Mouse (Mus musculus): ENCODE data around the gene Lonp1. TPM values are rescaled to one million over a fixed set of nuclear protein-coding genes. Genes with fewer than 3 reads are reported as not detected.
A peak's percentile ranks its signal among the peaks of the same experiment; 100 is the strongest.

Gene Lonp1
- polyA plus RNA-seq, 2 experiments, result 45.6 to 79.4 TPM

DNA sequence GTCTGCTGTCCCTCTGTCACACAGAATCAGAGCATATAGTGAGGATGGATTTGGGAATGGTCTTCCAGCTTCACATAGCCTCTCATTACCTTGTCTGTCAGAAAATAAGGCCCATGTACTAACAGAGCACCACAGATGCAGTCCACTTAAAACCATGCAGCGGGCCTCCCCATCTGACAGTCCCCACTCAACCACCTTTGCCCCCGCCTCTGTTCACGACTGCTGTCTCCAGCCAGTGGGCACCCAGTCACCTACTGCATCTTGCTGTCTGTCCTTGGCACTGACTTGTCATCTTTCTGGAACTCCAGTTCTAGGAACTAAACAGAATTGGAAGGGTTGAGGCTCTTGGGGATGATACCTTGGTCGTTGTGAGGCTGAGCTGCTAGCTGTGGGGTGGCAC lies 37.8 kb downstream of the Lonp1 start:
- DNase-seq (ENCODE audit: low spot score) (no peak), ATAC-seq (ENCODE audit: low FRiP score, low read depth) (no peak)
- Histone ChIP-seq H3K4me3 (replicated peaks; ENCODE audit: low read length) (no peak overlapping the region), H3K9ac (ENCODE audit: low read depth, low read length, severe bottlenecking) (no peak overlapping the region), H3K4me1 (ENCODE audit: control insufficient read depth, insufficient read depth, low read length) (peaks cover 15% of the 10 kb centered on the region), H3K27ac (replicated peaks; ENCODE audit: low read depth, low read length) (no peak overlapping the region), H3K27me3 (ENCODE audit: control insufficient read depth, insufficient read depth, low read length) (no peaks in the 10 kb centered on the region), H3K9me3 (ENCODE audit: control insufficient read depth, low read length) (no peaks in the 10 kb centered on the region), H3K36me3 (ENCODE audit: control insufficient read depth, insufficient read depth, low read length) (peaks cover 75% of the 10 kb centered on the region), H3K4me2 (replicated peaks; ENCODE audit: low read depth, low read length, severe bottlenecking) (no peak overlapping the region)
- TF ChIP-seq POLR2A (IDR thresholded peaks at IDR 0.05; ENCODE audit: borderline replicate concordance, extremely low read depth, insufficient read depth, insufficient read length), result no peak
- WGBS, result 96% methylated on average over 4 of the region's 4 CpGs

DNA sequence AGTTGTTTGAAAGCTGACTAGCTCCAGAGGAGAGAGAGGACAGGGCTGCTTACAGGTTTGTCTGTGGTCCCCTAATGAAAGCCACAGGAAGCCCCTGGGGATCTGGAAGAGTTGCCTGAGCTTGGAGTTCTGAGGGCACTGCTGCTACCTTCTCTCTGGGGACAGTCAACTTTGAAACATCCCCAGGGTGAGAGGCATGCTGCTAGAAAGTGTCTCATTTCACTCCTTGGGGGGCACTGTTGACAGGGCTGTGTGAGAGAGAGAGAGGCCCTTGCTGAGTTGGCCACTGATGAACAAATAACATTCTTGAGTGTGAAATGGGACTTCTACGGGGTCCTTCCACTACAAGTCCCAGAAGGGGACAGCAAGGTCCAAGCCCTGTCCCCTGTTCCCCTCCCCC lies 38.9 kb downstream of the Lonp1 start:
- Histone ChIP-seq H3K27ac (replicated peaks; ENCODE audit: low read depth, low read length) (no peak overlapping the region), H3K4me1 (ENCODE audit: control insufficient read depth, insufficient read depth, low read length) (peaks cover 23% of the 10 kb centered on the region), H3K9me3 (ENCODE audit: control insufficient read depth, low read length) (no peaks in the 10 kb centered on the region), H3K9ac (ENCODE audit: low read depth, low read length, severe bottlenecking) (no peak overlapping the region), H3K4me2 (replicated peaks; ENCODE audit: low read depth, low read length, severe bottlenecking) (no peak overlapping the region), H3K27me3 (ENCODE audit: control insufficient read depth, insufficient read depth, low read length) (no peaks in the 10 kb centered on the region), H3K36me3 (ENCODE audit: control insufficient read depth, insufficient read depth, low read length) (peaks cover 69% of the 10 kb centered on the region), H3K4me3 (replicated peaks; ENCODE audit: low read length) (no peak overlapping the region)
- DNase-seq (ENCODE audit: low spot score), result no peak
- ATAC-seq (ENCODE audit: low FRiP score, low read depth), result no peak
- no peak for TF ChIP-seq POLR2A (IDR thresholded peaks at IDR 0.05; ENCODE audit: borderline replicate concordance, extremely low read depth, insufficient read depth, insufficient read length)
- 55% methylated on average over 1 of the region's 1 CpGs for WGBS

DNA sequence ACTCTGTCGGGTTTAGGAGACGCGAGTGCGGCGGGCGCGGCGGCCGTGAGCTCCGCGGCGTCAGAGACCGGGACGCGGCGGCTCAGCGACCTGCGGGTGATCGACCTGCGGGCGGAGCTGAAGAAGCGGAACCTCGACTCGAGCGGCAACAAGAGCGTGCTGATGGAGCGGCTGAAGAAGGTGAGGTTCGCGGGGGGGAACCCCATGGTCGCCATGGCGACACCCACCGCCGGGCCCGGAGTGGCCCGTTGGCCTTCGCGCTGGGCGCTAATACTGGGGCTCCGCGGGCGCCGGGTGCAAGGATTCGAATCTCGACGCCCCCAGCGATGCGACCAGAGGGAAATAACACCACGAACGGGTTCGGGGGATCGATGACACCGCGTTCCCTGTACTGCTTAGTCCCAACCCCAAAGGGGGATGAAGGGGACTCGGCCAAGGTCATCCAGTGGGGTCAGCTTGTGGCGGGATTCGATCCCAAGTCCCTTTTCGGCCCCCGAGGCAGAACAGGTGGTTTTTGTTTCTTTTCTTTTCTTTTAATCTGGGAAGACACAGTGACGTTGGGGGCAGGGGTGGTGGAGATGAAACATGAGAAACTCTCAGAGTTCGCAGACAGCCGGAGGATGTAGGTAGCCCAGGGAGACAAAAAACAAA lies 41.4 kb downstream of the Lonp1 start:
- H3K9ac ChIP-seq (ENCODE audit: low read depth, low read length, severe bottlenecking), result peak overlapping the region; percentile 90
- DNase-seq (ENCODE audit: low spot score) (peak; percentile 15), ATAC-seq (ENCODE audit: low FRiP score, low read depth) (no peak)
- H3K27me3 ChIP-seq (ENCODE audit: control insufficient read depth, insufficient read depth, low read length), result no peaks in the 10 kb centered on the region
- H3K4me2 ChIP-seq (replicated peaks; ENCODE audit: low read depth, low read length, severe bottlenecking), result peak overlapping the region; percentile 85
- H3K27ac ChIP-seq (replicated peaks; ENCODE audit: low read depth, low read length), result peak overlapping the region; percentile 91
- peaks cover 27% of the 10 kb centered on the region for H3K4me1 ChIP-seq (ENCODE audit: control insufficient read depth, insufficient read depth, low read length)
- H3K9me3 ChIP-seq (ENCODE audit: control insufficient read depth, low read length), result no peaks in the 10 kb centered on the region
- H3K4me3 ChIP-seq (replicated peaks; ENCODE audit: low read length), result peak overlapping the region; percentile 65
- H3K36me3 ChIP-seq (ENCODE audit: control insufficient read depth, insufficient read depth, low read length), result peaks cover 69% of the 10 kb centered on the region
- under 1% methylated on average over 61 of the region's 61 CpGs for WGBS
- TF ChIP-seq POLR2A (IDR thresholded peaks at IDR 0.05; ENCODE audit: borderline replicate concordance, extremely low read depth, insufficient read depth, insufficient read length), result no peak

DNA sequence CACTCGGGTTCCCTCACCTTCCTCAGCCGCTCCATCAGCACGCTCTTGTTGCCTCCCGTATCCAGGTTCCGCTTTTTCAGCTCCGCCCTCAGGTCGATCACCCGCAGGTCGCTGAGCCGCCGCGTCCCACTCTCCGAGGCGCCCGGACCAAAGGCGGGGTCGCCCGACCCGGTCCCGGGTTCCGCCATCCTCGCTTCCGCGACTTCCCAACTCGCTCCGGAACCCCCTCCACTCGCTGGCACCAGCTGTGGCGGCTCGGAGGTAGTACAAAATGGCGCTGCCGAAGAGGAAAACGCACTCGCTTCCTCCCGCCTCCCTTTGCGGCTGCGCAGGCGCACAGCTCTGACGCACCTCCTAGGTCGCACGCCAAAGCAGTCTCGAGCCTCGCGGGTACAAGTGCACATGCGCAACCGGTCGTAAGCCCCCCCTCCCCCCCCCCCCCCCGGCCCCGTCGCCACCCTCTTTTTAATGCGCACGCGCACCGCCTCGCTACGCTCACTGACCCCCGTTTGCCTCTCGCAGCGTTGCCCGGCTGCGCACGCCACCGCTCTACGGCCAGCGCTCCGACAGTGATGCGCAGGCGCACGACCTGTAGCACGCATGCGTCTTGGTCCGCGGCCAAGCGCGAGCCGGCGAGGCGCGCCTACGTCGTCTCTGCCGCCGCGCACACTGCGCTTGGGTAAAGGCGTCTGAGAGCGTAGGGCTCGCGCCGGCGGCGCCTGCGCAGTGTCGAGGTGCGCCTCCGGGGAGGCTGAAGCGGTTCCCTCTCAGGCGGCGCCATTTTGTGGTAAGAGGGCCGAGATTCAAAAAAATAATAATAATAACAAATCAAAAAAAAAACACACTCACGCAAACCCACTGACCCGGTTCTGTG lies 42.2 kb downstream of the Lonp1 start, which contains the start of the genes Safb2 and Safb:
TSS of gene Safb2 (minus strand) at position 329 of the 874 bp plus-strand sequence.
TSS of gene Safb (plus strand) at position 569 of the 874 bp plus-strand sequence.
- H3K9me3 ChIP-seq (ENCODE audit: control insufficient read depth, low read length), result no peaks in the 10 kb centered on the region
- DNase-seq (ENCODE audit: low spot score), result peak; percentile 98
- peak within 1 kb of the TSS; percentile 89 for H3K4me2 ChIP-seq (replicated peaks; ENCODE audit: low read depth, low read length, severe bottlenecking)
- WGBS, result under 1% methylated on average over 52 of the region's 101 CpGs
- peak; percentile 93 for ATAC-seq (ENCODE audit: low FRiP score, low read depth)
- H3K36me3 ChIP-seq (ENCODE audit: control insufficient read depth, insufficient read depth, low read length), result peaks cover 68% of the 10 kb centered on the region
- peak within 1 kb of the TSS; percentile 86 for H3K4me3 ChIP-seq (replicated peaks; ENCODE audit: low read length)
- no peaks in the 10 kb centered on the region for H3K27me3 ChIP-seq (ENCODE audit: control insufficient read depth, insufficient read depth, low read length)
- peaks cover 27% of the 10 kb centered on the region for H3K4me1 ChIP-seq (ENCODE audit: control insufficient read depth, insufficient read depth, low read length)
- H3K9ac ChIP-seq (ENCODE audit: low read depth, low read length, severe bottlenecking), result peak within 1 kb of the TSS; percentile 90
- H3K27ac ChIP-seq (replicated peaks; ENCODE audit: low read depth, low read length), result peak within 1 kb of the TSS; percentile 91
- TF ChIP-seq POLR2A (IDR thresholded peaks at IDR 0.05; ENCODE audit: borderline replicate concordance, extremely low read depth, insufficient read depth, insufficient read length), result peak; percentile 68; the same call in 1 of the 2 replicates

DNA sequence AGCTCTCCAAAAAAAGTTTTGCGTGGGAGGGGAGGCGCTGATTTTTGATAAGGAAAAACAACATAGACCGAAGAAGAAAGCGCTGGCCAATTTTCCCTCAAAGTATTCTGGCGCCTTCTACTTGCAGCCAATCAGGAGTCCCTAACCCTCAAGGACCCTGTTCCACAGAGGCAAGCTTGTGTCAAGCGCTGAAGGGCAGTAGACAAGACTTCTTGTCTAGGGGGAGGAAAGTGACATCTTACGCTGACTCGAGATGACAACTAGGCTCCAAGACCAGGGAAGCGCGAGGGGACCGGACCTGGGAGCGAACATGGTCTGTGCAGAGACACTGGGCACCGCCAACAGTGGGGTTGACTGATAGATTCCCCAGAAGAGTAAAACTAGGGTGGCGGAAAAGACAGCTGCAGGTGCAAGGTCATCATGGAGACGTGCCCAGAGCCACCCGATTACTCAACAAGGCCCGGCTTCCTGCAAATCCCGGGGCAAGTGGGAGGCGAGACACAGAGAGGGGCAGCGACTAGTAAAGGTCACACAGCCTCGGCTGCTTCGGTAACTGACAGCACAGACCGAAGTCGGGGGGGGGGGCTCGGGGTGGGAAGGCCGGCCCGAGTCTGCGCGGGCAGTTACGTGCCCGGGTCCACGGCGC lies 43.0 kb downstream of the Lonp1 start:
- H3K4me3 ChIP-seq (replicated peaks; ENCODE audit: low read length), result peak overlapping the region; percentile 86
- H3K9ac ChIP-seq (ENCODE audit: low read depth, low read length, severe bottlenecking), result peak overlapping the region; percentile 85
- H3K4me2 ChIP-seq (replicated peaks; ENCODE audit: low read depth, low read length, severe bottlenecking), result peak overlapping the region; percentile 89
- ATAC-seq (ENCODE audit: low FRiP score, low read depth) (no peak), DNase-seq (ENCODE audit: low spot score) (peak; percentile 20)
- no peak for TF ChIP-seq POLR2A (IDR thresholded peaks at IDR 0.05; ENCODE audit: borderline replicate concordance, extremely low read depth, insufficient read depth, insufficient read length)
- H3K9me3 ChIP-seq (ENCODE audit: control insufficient read depth, low read length), result no peaks in the 10 kb centered on the region
- peak overlapping the region; percentile 91 for H3K27ac ChIP-seq (replicated peaks; ENCODE audit: low read depth, low read length)
- no peaks in the 10 kb centered on the region for H3K27me3 ChIP-seq (ENCODE audit: control insufficient read depth, insufficient read depth, low read length)
- WGBS, result 5% methylated on average over 18 of the region's 33 CpGs
- H3K36me3 ChIP-seq (ENCODE audit: control insufficient read depth, insufficient read depth, low read length), result peaks cover 68% of the 10 kb centered on the region
- peaks cover 27% of the 10 kb centered on the region for H3K4me1 ChIP-seq (ENCODE audit: control insufficient read depth, insufficient read depth, low read length)
